Mouse (Mus musculus): ENCODE data around the gene Tanc1. TPM values are rescaled to one million over a fixed set of nuclear protein-coding genes. Genes with fewer than 3 reads are reported as not detected.
A peak's percentile ranks its signal among the peaks of the same experiment; 100 is the strongest.

The Tanc1 gene
- polyA plus RNA-seq, 1 experiment from 2014 or later = 33.0 TPM

DNA sequence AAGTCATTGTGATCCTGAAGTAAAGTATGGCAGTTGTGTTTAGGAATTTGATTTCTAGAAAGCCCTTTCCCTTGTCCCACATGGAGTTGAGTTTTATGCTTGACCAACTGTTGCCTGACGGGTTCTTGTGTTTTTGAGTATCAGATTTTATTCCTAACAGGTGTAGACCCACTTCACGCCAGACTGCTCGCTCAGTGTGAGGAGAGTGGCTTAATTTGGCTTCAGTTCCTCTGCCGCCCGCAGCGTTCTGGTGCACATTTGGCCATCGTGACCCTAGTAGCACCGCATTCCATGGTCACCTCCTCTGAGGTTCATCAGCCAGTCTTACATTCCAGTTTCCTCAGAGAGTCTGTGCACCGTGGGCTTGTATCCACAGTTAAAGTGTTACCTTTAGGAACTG, 88.1 kb downstream of the Tanc1 start:
- WGBS = 77% methylated on average over 9 of the region's 9 CpGs
- Histone ChIP-seq H3K27me3 (ENCODE audit: control insufficient read depth, insufficient read depth, low read length) (no peaks in the 10 kb centered on the region), H3K9ac (ENCODE audit: low read length) (no peak overlapping the region), H3K4me1 (ENCODE audit: control insufficient read depth, insufficient read depth, low read length) (peaks cover 7% of the 10 kb centered on the region), H3K4me2 (ENCODE audit: low read depth, low read length) (no peak overlapping the region), H3K27ac (ENCODE audit: low read length) (no peak overlapping the region), H3K9me3 (replicated peaks; ENCODE audit: control insufficient read depth, low read length) (no peaks in the 10 kb centered on the region), H3K4me3 (replicated peaks; ENCODE audit: low read length) (no peak overlapping the region), H3K36me3 (ENCODE audit: control insufficient read depth, insufficient read depth, low read length) (no peaks in the 10 kb centered on the region)
- no peak for ATAC-seq (ENCODE audit: insufficient read depth, low FRiP score)

DNA sequence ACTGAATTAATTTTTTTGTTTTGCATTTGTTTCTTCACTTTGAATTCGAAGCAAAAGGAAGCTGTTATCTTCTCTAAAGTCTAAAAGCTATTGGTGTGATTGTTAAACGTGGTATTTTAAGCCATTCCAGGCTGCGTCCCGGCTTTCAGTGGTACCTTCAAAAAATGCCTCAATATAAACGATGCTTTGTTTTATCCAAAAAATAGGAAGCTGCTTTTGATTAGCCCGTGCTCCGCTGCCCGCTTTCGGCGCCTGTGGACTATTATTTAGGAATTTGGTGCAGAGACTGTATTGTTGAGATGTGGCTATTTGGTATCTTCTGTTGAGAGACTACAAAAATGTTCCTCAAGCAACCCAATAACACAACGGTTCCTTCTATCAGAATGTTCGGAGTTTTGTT, 93.4 kb downstream of the Tanc1 start:
- Histone ChIP-seq H3K4me1 (ENCODE audit: control insufficient read depth, insufficient read depth, low read length) (no peaks in the 10 kb centered on the region), H3K9ac (ENCODE audit: low read length) (no peak overlapping the region), H3K27ac (ENCODE audit: low read length) (no peak overlapping the region), H3K4me2 (ENCODE audit: low read depth, low read length) (no peak overlapping the region), H3K27me3 (ENCODE audit: control insufficient read depth, insufficient read depth, low read length) (no peaks in the 10 kb centered on the region), H3K9me3 (replicated peaks; ENCODE audit: control insufficient read depth, low read length) (no peaks in the 10 kb centered on the region), H3K36me3 (ENCODE audit: control insufficient read depth, insufficient read depth, low read length) (no peaks in the 10 kb centered on the region), H3K4me3 (replicated peaks; ENCODE audit: low read length) (no peak overlapping the region)
- no peak for ATAC-seq (ENCODE audit: insufficient read depth, low FRiP score)
- WGBS = 91% methylated on average over 12 of the region's 12 CpGs

DNA sequence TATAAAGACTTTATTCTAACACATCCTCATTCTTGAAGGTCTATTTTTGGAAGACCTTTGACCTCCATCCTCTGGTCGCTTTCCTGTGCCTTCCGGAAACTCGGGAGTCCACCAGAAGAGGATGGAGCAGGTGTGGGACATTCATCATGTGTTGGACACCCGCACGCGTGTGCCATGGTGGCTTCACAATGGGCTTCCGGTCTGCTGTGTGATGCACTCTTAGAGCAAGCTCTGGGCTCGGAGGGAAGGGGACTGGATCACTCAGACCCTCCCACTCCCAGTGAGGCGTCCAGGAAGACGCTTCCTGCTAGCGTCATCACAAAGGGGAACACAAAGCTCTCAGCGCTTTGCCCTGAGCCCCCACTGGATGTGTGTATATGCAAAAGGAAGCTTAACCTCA, 95.0 kb downstream of the Tanc1 start:
- Histone ChIP-seq H3K27me3 (ENCODE audit: control insufficient read depth, insufficient read depth, low read length) (no peaks in the 10 kb centered on the region), H3K4me3 (replicated peaks; ENCODE audit: low read length) (no peak overlapping the region), H3K36me3 (ENCODE audit: control insufficient read depth, insufficient read depth, low read length) (no peaks in the 10 kb centered on the region), H3K4me2 (ENCODE audit: low read depth, low read length) (no peak overlapping the region), H3K27ac (ENCODE audit: low read length) (no peak overlapping the region), H3K9ac (ENCODE audit: low read length) (no peak overlapping the region), H3K4me1 (ENCODE audit: control insufficient read depth, insufficient read depth, low read length) (no peaks in the 10 kb centered on the region), H3K9me3 (replicated peaks; ENCODE audit: control insufficient read depth, low read length) (no peaks in the 10 kb centered on the region)
- no peak for ATAC-seq (ENCODE audit: insufficient read depth, low FRiP score)
- 69% methylated on average over 12 of the region's 12 CpGs for WGBS

DNA sequence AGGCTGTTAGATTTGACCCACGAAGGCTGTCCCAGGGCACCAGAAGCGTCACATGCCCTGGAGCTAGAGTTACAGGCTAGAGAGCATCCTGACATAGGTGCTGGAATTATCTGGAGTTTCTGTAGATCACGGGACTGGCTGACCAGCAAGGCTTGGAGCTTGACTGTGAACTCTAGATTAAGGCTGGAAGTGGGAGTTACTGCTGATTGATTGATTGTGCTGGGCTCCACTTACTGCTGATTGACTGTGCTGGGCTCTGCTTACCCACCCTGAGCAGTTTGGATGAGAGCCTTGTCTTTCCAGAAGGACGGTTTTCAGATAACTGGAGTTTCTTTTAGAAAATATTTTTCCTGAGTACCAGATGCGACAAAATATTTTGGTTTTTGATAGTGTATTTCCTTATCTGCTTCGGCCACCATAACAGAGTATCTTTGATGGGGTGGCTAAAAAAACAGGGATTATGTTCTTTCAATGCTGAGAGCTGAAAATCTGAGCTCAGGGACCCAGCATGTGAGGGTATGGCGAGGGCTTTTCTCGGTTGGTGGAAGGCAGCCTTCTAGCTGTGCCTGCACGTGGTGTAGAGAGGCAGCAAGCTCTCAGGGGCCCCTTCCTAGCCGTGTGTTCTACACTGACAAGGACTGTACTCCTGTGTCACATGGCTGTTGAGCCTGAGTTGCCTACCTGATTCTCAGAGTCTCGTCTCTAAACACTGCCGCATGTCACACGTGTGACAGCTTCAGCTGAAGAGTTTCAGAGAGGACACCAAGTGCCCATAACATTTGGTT, 96.3 kb downstream of the Tanc1 start:
- H3K4me1 ChIP-seq (ENCODE audit: control insufficient read depth, insufficient read depth, low read length) = peaks cover 5% of the 10 kb centered on the region; the same call in 1 of the 2 replicates
- no peak overlapping the region for H3K4me2 ChIP-seq (ENCODE audit: low read depth, low read length)
- no peak overlapping the region for H3K4me3 ChIP-seq (replicated peaks; ENCODE audit: low read length)
- H3K27me3 ChIP-seq (ENCODE audit: control insufficient read depth, insufficient read depth, low read length) = no peaks in the 10 kb centered on the region
- no peaks in the 10 kb centered on the region for H3K9me3 ChIP-seq (replicated peaks; ENCODE audit: control insufficient read depth, low read length)
- H3K9ac ChIP-seq (ENCODE audit: low read length) = no peak overlapping the region
- 67% methylated on average over 13 of the region's 13 CpGs for WGBS
- no peaks in the 10 kb centered on the region for H3K36me3 ChIP-seq (ENCODE audit: control insufficient read depth, insufficient read depth, low read length)
- ATAC-seq (ENCODE audit: insufficient read depth, low FRiP score) = no peak
- H3K27ac ChIP-seq (ENCODE audit: low read length) = no peak overlapping the region

DNA sequence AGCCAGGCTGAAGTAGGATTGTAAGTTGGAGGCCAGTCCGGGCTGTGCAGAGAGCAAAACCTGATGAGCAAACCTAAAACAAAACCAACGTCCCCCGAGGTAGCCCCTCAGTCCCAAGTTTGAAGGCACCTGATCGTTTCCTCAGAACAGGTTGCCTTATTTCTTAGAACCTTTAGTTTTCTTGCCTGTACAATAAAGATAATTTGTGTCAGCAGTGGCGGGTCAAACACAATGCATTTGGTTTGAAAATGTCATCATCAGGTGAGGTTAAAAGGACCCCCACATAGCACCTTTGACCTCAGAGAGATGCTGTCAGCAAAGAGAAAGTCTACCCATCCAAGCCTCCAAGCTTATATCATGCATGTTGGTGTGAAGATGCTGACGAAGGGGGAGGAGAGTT, 98.9 kb downstream of the Tanc1 start:
- no peak overlapping the region for H3K4me2 ChIP-seq (ENCODE audit: low read depth, low read length)
- WGBS = 89% methylated on average over 6 of the region's 6 CpGs
- no peak for ATAC-seq (ENCODE audit: insufficient read depth, low FRiP score)
- no peak overlapping the region for H3K4me3 ChIP-seq (replicated peaks; ENCODE audit: low read length)
- no peak overlapping the region for H3K27ac ChIP-seq (ENCODE audit: low read length)
- no peaks in the 10 kb centered on the region for H3K27me3 ChIP-seq (ENCODE audit: control insufficient read depth, insufficient read depth, low read length)
- H3K4me1 ChIP-seq (ENCODE audit: control insufficient read depth, insufficient read depth, low read length) = peaks cover 12% of the 10 kb centered on the region
- no peak overlapping the region for H3K9ac ChIP-seq (ENCODE audit: low read length)
- no peaks in the 10 kb centered on the region for H3K36me3 ChIP-seq (ENCODE audit: control insufficient read depth, insufficient read depth, low read length)
- no peaks in the 10 kb centered on the region for H3K9me3 ChIP-seq (replicated peaks; ENCODE audit: control insufficient read depth, low read length)

DNA sequence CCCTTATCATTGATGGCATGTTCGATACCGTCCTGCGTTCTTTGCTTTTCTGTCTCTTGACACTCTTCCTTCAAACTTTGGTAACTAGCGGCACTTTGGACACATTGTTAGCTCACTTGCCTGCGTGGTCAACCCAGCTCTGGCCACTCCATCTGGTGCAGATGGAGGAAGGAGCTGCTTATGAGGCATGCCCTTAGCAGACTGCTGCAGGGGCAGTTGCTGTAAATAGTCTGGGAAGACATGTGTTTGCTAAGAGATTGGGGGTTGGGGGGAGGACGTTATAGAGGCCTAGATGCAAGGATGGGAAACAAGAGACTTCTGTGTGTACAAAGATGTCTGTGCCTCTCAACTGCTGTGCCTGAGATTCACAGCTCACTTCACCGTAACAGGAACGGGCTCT, 100.2 kb downstream of the Tanc1 start:
- H3K4me3 ChIP-seq (replicated peaks; ENCODE audit: low read length) = no peak overlapping the region
- peak; percentile 40; the same call in 1 of the 2 replicates for ATAC-seq (ENCODE audit: insufficient read depth, low FRiP score)
- H3K9ac ChIP-seq (ENCODE audit: low read length) = no peak overlapping the region
- H3K36me3 ChIP-seq (ENCODE audit: control insufficient read depth, insufficient read depth, low read length) = no peaks in the 10 kb centered on the region
- H3K4me1 ChIP-seq (ENCODE audit: control insufficient read depth, insufficient read depth, low read length) = peaks cover 12% of the 10 kb centered on the region
- H3K9me3 ChIP-seq (replicated peaks; ENCODE audit: control insufficient read depth, low read length) = no peaks in the 10 kb centered on the region
- no peak overlapping the region for H3K27ac ChIP-seq (ENCODE audit: low read length)
- no peaks in the 10 kb centered on the region for H3K27me3 ChIP-seq (ENCODE audit: control insufficient read depth, insufficient read depth, low read length)
- H3K4me2 ChIP-seq (ENCODE audit: low read depth, low read length) = no peak overlapping the region
- WGBS = 70% methylated on average over 8 of the region's 8 CpGs

DNA sequence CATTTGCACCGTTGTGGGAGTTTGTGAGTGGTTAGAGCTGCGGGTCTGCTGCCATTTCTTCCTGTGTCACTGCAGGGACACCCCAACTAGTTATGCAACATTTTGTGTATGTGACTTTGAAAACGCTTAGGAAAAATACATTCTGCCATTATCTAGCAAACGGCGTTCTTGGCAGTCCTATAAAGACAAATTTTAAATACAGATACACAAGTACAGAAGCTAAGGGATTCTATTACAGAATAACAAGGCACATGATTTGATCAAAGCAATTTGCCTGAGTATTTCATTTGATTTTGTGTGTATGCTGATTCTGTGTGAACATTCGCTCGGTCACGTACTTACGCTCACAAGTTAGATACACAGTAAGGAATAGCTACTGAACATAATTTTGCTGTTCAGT, 100.6 kb downstream of the Tanc1 start:
- no peaks in the 10 kb centered on the region for H3K27me3 ChIP-seq (ENCODE audit: control insufficient read depth, insufficient read depth, low read length)
- WGBS = 73% methylated on average over 9 of the region's 9 CpGs
- H3K27ac ChIP-seq (ENCODE audit: low read length) = no peak overlapping the region
- no peak overlapping the region for H3K4me3 ChIP-seq (replicated peaks; ENCODE audit: low read length)
- H3K4me1 ChIP-seq (ENCODE audit: control insufficient read depth, insufficient read depth, low read length) = peaks cover 13% of the 10 kb centered on the region
- ATAC-seq (ENCODE audit: insufficient read depth, low FRiP score) = no peak
- H3K9ac ChIP-seq (ENCODE audit: low read length) = no peak overlapping the region
- H3K9me3 ChIP-seq (replicated peaks; ENCODE audit: control insufficient read depth, low read length) = no peaks in the 10 kb centered on the region
- no peaks in the 10 kb centered on the region for H3K36me3 ChIP-seq (ENCODE audit: control insufficient read depth, insufficient read depth, low read length)
- H3K4me2 ChIP-seq (ENCODE audit: low read depth, low read length) = no peak overlapping the region

DNA sequence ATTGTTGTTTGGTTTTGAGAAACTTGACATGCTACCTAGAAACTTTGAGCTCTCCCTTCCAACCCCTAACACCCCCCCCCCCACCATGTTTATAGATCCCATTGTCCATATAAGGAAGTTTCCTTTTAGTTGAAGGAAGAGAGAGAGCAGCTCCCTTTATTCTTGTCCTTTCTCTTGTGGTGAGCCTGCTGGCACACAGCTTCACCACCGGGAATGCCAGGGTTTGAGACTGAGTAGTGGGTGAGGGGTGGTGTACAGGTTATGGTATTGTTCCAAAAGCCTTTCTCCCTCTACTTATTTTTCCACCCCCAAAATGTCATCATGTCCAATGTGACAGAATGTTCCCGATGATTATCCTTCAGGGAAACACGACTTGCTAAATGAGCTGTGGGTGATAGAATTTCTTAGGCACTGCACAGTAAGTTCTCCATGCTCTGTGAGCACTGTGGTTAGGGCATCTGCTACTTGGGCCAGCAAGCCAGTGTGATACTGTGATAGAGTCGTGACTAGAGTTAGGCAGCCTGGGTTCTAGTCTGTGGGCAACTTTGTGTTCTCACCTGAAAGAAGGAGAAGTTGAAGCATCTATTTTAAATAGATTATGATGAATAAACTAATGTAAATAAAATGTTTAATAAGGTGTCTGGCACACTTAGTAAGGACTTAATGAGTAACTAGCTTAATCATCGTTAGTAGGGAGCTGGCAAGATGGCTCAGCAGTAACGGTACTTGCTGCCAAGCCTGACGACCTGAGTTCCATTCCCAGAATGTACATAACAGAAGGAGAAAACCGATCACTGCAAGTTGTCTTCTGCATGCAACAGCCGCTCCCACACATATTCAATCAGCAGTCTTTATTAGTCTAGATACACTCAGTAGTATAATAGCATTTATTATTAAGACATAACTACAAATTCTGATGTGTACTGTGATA, 102.0 kb downstream of the Tanc1 start:
- Histone ChIP-seq H3K4me3 (replicated peaks; ENCODE audit: low read length) (no peak overlapping the region), H3K9me3 (replicated peaks; ENCODE audit: control insufficient read depth, low read length) (no peaks in the 10 kb centered on the region), H3K4me1 (ENCODE audit: control insufficient read depth, insufficient read depth, low read length) (peaks cover 21% of the 10 kb centered on the region), H3K9ac (ENCODE audit: low read length) (no peak overlapping the region), H3K27me3 (ENCODE audit: control insufficient read depth, insufficient read depth, low read length) (no peaks in the 10 kb centered on the region), H3K4me2 (ENCODE audit: low read depth, low read length) (no peak overlapping the region), H3K36me3 (ENCODE audit: control insufficient read depth, insufficient read depth, low read length) (no peaks in the 10 kb centered on the region), H3K27ac (ENCODE audit: low read length) (peak overlapping the region; percentile 24; the same call in 1 of the 2 replicates)
- 77% methylated on average over 9 of the region's 9 CpGs for WGBS
- no peak for ATAC-seq (ENCODE audit: insufficient read depth, low FRiP score)

DNA sequence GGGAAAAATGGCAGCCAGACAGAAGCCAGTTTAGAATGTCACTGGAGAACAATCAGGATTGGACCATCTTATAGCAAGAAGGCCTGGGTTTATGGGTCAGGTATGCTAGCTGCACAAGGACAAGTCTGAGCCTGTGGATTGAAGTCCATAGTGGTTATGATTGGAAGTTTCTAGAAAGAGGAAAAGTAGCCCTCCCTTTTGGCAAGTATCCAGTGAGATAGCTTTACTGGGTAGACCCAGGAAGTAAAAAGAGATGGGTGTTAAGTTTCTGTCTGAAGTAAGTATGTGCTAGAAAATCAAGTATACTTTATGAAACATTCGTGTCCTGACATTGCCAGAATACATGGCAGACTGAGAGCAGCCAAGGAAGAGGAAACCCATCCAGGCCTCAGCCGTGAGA, 103.2 kb downstream of the Tanc1 start:
- no peak overlapping the region for H3K4me2 ChIP-seq (ENCODE audit: low read depth, low read length)
- no peaks in the 10 kb centered on the region for H3K9me3 ChIP-seq (replicated peaks; ENCODE audit: control insufficient read depth, low read length)
- WGBS = 71% methylated on average over 2 of the region's 2 CpGs
- H3K4me3 ChIP-seq (replicated peaks; ENCODE audit: low read length) = no peak overlapping the region
- no peaks in the 10 kb centered on the region for H3K36me3 ChIP-seq (ENCODE audit: control insufficient read depth, insufficient read depth, low read length)
- no peak for ATAC-seq (ENCODE audit: insufficient read depth, low FRiP score)
- peaks cover 28% of the 10 kb centered on the region for H3K4me1 ChIP-seq (ENCODE audit: control insufficient read depth, insufficient read depth, low read length)
- no peak overlapping the region for H3K9ac ChIP-seq (ENCODE audit: low read length)
- no peak overlapping the region for H3K27ac ChIP-seq (ENCODE audit: low read length)
- no peaks in the 10 kb centered on the region for H3K27me3 ChIP-seq (ENCODE audit: control insufficient read depth, insufficient read depth, low read length)
